Mouse (Mus musculus) liver, embryonic 16.5 days (tissue): ENCODE measurements around the gene Dnajc3. TPM values are rescaled to one million over a fixed set of nuclear protein-coding genes. Genes with fewer than 3 reads are reported as not detected.

Source experiments
- ATAC-seq: fragments of 200-750 bp; cut with Nextera tagmentation; 2 replicates; pipeline ENCODE4 v1.8.0; 2017; ENCODE audit warnings: low read depth, mild to moderate bottlenecking, moderate number of reproducible peaks, moderate library complexity
- H3K27ac ChIP-seq: fragments of 300-500 bp; sonication (generic); 2 replicates; pipeline ENCODE4 v1.5.1; 2014; ENCODE audit warnings: mild to moderate bottlenecking, low read length
- H3K27me3 ChIP-seq: fragments of 300-500 bp; sonication (generic); 2 replicates; pipeline ENCODE4 v1.6.1; 2014; ENCODE audit warnings: low read depth, low read length, mixed read lengths; ENCODE audit not compliant: control insufficient read depth, insufficient read depth
- H3K36me3 ChIP-seq: fragments of 300-500 bp; sonication (generic); 2 replicates; pipeline ENCODE4 v1.6.1; 2014; ENCODE audit warnings: mild to moderate bottlenecking; ENCODE audit not compliant: control insufficient read depth, insufficient read depth
- H3K4me1 ChIP-seq: fragments of 300-500 bp; sonication (generic); 2 replicates; pipeline ENCODE4 v1.6.1; 2014; ENCODE audit warnings: low read depth, low read length, mixed read lengths; ENCODE audit not compliant: control insufficient read depth
- H3K4me2 ChIP-seq: fragments of 300-500 bp; sonication (generic); 2 replicates; pipeline ENCODE4 v1.6.1; 2014; ENCODE audit warnings: low read depth, low read length, mixed read lengths
- H3K4me3 ChIP-seq: fragments of 300-500 bp; sonication (generic); 2 replicates; pipeline ENCODE4 v1.5.1; 2014; ENCODE audit warnings: low read depth, mild to moderate bottlenecking, low read length
- H3K9ac ChIP-seq: fragments of 300-500 bp; sonication (generic); 2 replicates; pipeline ENCODE4 v1.6.1; 2014; ENCODE audit warnings: low read depth, low read length
- H3K9me3 ChIP-seq: fragments of 300-500 bp; sonication (generic); replicated peaks from 2 replicates; pipeline ENCODE4 v1.6.1; 2016; ENCODE audit warnings: low read length; ENCODE audit not compliant: control insufficient read depth
- WGBS: fragments of 180-500 bp; shearing (Covaris S2); extraction: QIAGEN DNeasy Blood & Tissue Kit; methylation state at CpG from one replicate; pipeline ENCODE4 v1.1.7; 2014; ENCODE audit not compliant: insufficient replicate concordance; 5-methylcytosine and 5-hydroxymethylcytosine counted together
- polyA plus RNA-seq: library from polyadenylated mRNA; unstranded; fragments of >200 nt; fragmentation: Nextera tagmentation; extraction: Ambion mirVana; gene quantifications from 2 replicates; pipeline ENCODE4 v1.2.1, GENCODE M21; 2015

Dnajc3 gene
- polyA plus RNA-seq, 1 experiment from 2014 or later: 31.6 TPM

DNA sequence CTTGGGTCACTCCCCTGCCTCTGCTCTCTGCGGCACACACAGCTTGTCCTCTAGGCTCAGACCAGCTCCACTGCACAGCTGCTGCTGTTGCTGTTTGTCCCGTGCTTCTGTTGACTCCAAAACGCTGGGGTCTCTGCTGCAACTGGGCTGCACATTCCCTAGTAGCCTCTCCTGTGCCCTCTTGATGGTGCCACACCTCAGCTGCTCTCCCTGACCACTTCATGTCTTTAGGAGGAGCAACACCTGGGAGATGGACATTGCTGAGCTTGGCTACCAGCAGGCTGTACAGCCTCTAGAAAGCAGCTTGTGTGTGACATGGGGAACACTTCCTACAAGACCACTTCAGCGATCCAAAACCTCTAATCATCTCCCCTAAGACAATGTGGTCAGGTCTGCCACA, 46.4 kb downstream of the Dnajc3 start:
- ATAC-seq: no peak
- Histone ChIP-seq H3K4me2 (no peak overlapping the region), H3K36me3 (no peaks in the 10 kb centered on the region), H3K4me3 (no peak overlapping the region), H3K9ac (no peak overlapping the region), H3K27ac (no peak overlapping the region), H3K9me3 (no peaks in the 10 kb centered on the region), H3K4me1 (peaks cover 13% of the 10 kb centered on the region), H3K27me3 (no peaks in the 10 kb centered on the region)
- 59% methylated on average over 4 of the region's 4 CpGs for WGBS

DNA sequence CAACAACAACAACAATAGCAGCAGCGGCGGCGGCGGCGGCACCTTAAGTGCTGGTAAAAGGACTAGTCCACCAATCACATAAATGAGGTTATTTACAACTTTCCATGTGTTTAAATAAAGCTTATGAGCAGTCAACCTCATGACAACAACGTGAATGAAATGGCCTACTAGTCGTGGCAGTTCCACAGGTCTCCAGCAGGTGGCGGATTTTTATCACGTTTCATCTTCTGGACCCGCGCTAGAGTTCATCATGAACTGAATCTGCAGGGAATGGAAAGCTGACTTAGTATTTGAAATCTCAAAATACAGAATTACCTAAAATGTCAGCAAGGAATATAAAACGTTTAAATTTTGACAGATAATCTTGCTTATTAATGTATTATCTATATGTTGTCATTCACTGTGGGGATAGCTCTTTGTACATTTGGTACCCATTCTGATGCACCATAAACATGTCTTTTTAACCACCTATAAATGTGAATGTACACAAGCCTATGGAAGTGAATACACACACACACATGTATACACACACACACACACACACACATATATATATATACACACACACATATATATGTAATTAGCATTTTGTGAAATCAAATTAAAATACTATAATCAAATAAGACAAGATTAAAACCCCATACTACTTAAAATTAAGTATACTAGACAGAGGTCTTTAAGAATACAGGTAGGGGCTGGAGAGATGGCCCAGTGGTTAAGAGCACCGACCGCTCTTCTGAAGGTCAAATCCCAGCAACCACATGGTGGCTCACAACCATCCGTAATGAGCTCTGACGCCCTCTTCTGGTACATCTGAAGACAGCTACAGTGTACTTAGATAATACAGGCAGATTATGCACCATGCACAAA, 49.1 kb downstream of the Dnajc3 start:
- no peak overlapping the region for H3K4me3 ChIP-seq
- H3K36me3 ChIP-seq: no peaks in the 10 kb centered on the region
- H3K4me1 ChIP-seq: peaks cover 7% of the 10 kb centered on the region
- H3K27me3 ChIP-seq: no peaks in the 10 kb centered on the region
- no peaks in the 10 kb centered on the region for H3K9me3 ChIP-seq
- ATAC-seq: no peak
- 28% methylated on average over 16 of the region's 16 CpGs for WGBS
- H3K27ac ChIP-seq: no peak overlapping the region
- peak overlapping the region; percentile 67; the same call in 1 of the 2 replicates for H3K4me2 ChIP-seq
- no peak overlapping the region for H3K9ac ChIP-seq

- no peaks in the 10 kb centered on the region for H3K36me3 ChIP-seq
- H3K27me3 ChIP-seq: no peaks in the 10 kb centered on the region
- peak overlapping the region; percentile 67 for H3K4me2 ChIP-seq
- no peak overlapping the region for H3K9ac ChIP-seq
- peaks cover 7% of the 10 kb centered on the region for H3K4me1 ChIP-seq
- H3K4me3 ChIP-seq: peak overlapping the region; percentile 37
- no peaks in the 10 kb centered on the region for H3K9me3 ChIP-seq
- peak; percentile 100 for ATAC-seq
- H3K27ac ChIP-seq: 0 out of 2 replicates have a peak overlapping the region, but pooled peaks have one; percentile 26
- WGBS: 34% methylated on average over 13 of the region's 13 CpGs
Observed at GRCm38 (mm10) chr14:118987523-118988496, 50.0 kb downstream of the Dnajc3 start.

DNA sequence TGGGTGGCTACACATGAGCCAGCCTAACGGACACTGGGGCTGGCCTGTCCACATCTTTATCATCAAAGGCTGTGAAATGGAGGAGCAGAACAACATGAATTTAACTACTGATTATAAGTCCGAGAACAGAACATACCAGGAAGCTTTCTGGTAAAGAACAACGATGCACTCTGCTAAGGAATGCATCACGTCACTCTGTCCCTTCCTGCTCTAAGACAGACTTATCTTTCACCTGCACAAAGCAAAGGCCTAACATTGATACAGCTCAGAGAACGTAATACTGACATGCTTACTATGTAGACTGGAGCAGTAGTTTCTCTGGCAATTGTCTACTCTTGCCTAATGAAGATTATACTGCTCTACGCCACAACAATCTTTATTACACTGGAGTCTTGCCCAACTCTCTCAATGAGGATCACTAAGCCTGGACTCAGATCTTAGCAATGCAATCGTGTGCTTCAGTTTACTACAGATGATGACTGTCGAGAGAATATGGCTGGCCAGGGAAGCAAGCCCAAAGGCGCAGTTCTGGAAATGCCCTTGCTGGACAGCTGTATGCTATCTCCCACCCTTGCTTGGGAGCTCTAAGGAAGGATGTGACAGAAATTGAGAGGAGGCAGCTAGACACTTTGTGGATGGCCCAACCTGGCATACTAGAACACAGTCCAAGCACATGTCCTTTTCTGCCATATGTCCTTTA, 57.6 kb downstream of the Dnajc3 start:
- H3K4me3 ChIP-seq: no peak overlapping the region
- peak; percentile 51; the same call in 1 of the 2 replicates for ATAC-seq
- no peak overlapping the region for H3K4me2 ChIP-seq
- H3K36me3 ChIP-seq: no peaks in the 10 kb centered on the region
- WGBS: 62% methylated on average over 9 of the region's 9 CpGs
- H3K27me3 ChIP-seq: no peaks in the 10 kb centered on the region
- no peak overlapping the region for H3K9ac ChIP-seq
- no peaks in the 10 kb centered on the region for H3K9me3 ChIP-seq
- no peaks in the 10 kb centered on the region for H3K4me1 ChIP-seq
- H3K27ac ChIP-seq: no peak overlapping the region

- Histone ChIP-seq H3K4me2 (no peak overlapping the region), H3K4me1 (peaks cover 4% of the 10 kb centered on the region), H3K4me3 (no peak overlapping the region), H3K9me3 (no peaks in the 10 kb centered on the region), H3K27ac (no peak overlapping the region), H3K9ac (no peak overlapping the region), H3K36me3 (no peaks in the 10 kb centered on the region), H3K27me3 (no peaks in the 10 kb centered on the region)
- no peak for ATAC-seq
Observed at GRCm38 (mm10) chr14:119003320-119003719, 65.5 kb downstream of the Dnajc3 start.

GRCm38 (mm10) chr14:119005834-119006233, 68.1 kb downstream of the Dnajc3 start:
- Histone ChIP-seq H3K9me3 (no peaks in the 10 kb centered on the region), H3K4me1 (peaks cover 4% of the 10 kb centered on the region), H3K27ac (no peak overlapping the region), H3K27me3 (no peaks in the 10 kb centered on the region), H3K4me3 (no peak overlapping the region), H3K36me3 (no peaks in the 10 kb centered on the region), H3K4me2 (peak overlapping the region; percentile 91; the same call in 1 of the 2 replicates), H3K9ac (no peak overlapping the region)
- ATAC-seq: no peak
- WGBS: 11% methylated on average over 5 of the region's 5 CpGs

DNA sequence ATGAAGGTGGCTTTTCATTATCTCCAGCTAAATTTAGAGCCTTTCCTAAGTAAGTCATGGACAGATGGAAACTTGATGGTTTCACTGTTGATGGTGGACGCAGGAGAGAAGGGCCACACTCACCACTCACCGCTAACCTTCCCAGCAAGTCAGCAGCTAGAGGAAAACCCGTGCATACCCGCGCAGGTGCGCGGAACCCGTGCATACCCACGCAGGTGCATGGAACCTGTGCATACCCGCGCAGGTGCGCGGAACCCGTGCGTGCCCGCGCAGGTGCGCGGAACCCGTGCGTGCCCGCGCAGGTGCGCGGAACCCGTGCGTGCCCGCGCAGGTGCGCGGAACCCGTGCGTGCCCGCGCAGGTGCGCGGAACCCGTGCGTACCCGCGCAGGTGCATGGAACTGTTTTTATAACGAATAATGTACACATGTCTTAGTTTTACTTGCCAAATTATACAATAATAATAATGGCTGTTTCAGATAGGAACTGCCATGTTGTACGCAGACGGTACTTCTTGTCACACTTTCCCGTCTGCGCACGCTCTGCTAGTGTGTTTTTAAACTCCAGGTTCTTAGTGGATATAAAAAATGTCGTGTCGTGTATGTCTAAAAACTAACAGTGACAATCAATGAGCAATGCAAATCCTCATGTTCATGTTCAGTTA, 68.8 kb downstream of the Dnajc3 start:
- Histone ChIP-seq H3K4me2 (peak overlapping the region; percentile 91), H3K9me3 (no peaks in the 10 kb centered on the region), H3K4me3 (peak overlapping the region; percentile 67), H3K9ac (peak overlapping the region; percentile 62), H3K27me3 (no peaks in the 10 kb centered on the region), H3K36me3 (no peaks in the 10 kb centered on the region), H3K27ac (peak overlapping the region; percentile 77), H3K4me1 (peaks cover 4% of the 10 kb centered on the region)
- ATAC-seq: no peak
- 1% methylated on average over 49 of the region's 49 CpGs for WGBS
